In the genomic region with DNA sequence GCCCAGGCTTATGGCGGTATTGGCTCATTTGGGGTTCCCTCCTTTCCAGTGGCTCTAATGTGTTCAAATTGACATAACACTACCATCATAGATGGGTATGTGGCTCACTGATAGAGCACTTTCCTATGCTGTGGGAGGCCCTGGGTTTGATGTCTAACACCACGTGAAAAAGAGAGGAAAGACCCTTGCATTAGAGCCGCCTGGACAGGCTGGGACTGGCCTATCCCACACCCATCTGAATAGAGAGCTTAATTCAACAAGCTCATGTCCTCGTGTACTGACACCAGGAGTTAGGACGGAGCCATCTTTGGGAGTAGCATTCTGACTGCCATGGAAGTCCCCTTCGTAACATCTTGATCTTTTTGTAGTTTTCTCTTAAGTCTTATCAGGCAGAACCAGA, we compare ENCODE assay signal across 20 mouse cellular contexts. TPM values are rescaled to one million over a fixed set of nuclear protein-coding genes. Genes with fewer than 3 reads are reported as not detected.
DNase-seq lines count a peak whose midpoint lies in the region; ATAC-seq lines count a peak whose summit lies in the region.
"Had no signal": no experiment of that assay in that cellular context is flagged by ENCODE, and none has a peak within 500 bp of the region (broad histone marks: within the 10 kb centered on the region; RNA-seq: fewer than 3 reads in every experiment).

No protein-coding gene starts in this region.

- H3K9me3 ChIP-seq in heart, embryonic 11.5 days (replicated peaks; ENCODE audit: control insufficient read depth, low read length): no peaks in the 10 kb centered on the region
- H3K9me3 ChIP-seq in kidney, embryonic 14.5 days (ENCODE audit: control insufficient read depth, low read length): no peaks in the 10 kb centered on the region
- H3K9me3 ChIP-seq in midbrain, embryonic 14.5 days (ENCODE audit: control insufficient read depth, low read length): no peaks in the 10 kb centered on the region
- H3K9me3 ChIP-seq in midbrain, embryonic 11.5 days (ENCODE audit: control insufficient read depth, low read length): peaks cover 5% of the 10 kb centered on the region; the same call in 1 of the 2 replicates
- peaks cover 5% of the 10 kb centered on the region; the same call in 1 of the 2 replicates for H3K9me3 ChIP-seq in intestine, embryonic 16.5 days (ENCODE audit: control insufficient read depth, low read length)

- intact Hi-C loops in heart, postnatal 14 days (cut with DNase I): no loop called here
- intact Hi-C loops in left cerebral cortex, postnatal 36 days (cut with DNase I): no loop called here

- DNase-seq in heart, postnatal 14 days: no peak
- DNase-seq in kidney, postnatal 10 days: no peak
- DNase-seq in midbrain, embryonic 14.5 days: no peak
- no peak for DNase-seq in midbrain, embryonic 11.5 days (ENCODE audit: low spot score, missing footprints)
- no peak for DNase-seq in left cerebral cortex, postnatal 36 days (ENCODE audit: low spot score in 2 of 2)
- DNase-seq: B cell, adult 2 months; cerebellum, postnatal 14 days; gastrocnemius, postnatal 25 days; kidney, adult 9 months; layer of hippocampus, adult 9-11 months; lung, postnatal 4 days; right cerebral cortex, postnatal 4 days; thymus, postnatal 14 days had no signal

- 73% methylated on average over 6 of the region's 6 CpGs for WGBS in heart, embryonic 11.5 days (ENCODE audit: insufficient replicate concordance)
- WGBS in kidney, embryonic 14.5 days: 91% methylated on average over 6 of the region's 6 CpGs
- 82% methylated on average over 6 of the region's 6 CpGs for whole genome bisulfite sequencing in midbrain, embryonic 14.5 days
- 88% methylated on average over 6 of the region's 6 CpGs for WGBS in midbrain, embryonic 11.5 days
- 90% methylated on average over 6 of the region's 6 CpGs for WGBS in intestine, embryonic 16.5 days

- no peaks in the 10 kb centered on the region for H3K36me3 ChIP-seq in heart, embryonic 11.5 days (ENCODE audit: control insufficient read depth, insufficient read depth, low read length)
- no peaks in the 10 kb centered on the region for H3K36me3 ChIP-seq in kidney, embryonic 14.5 days (ENCODE audit: control insufficient read depth, insufficient read depth, low read length)
- H3K36me3 ChIP-seq in midbrain, embryonic 14.5 days (ENCODE audit: control insufficient read depth, insufficient read depth, low read length): 0 out of 2 replicates have a peak, but pooled peaks cover 7% of the 10 kb centered on the region
- H3K36me3 ChIP-seq in midbrain, embryonic 11.5 days (ENCODE audit: control insufficient read depth, insufficient read depth, low read length): no peaks in the 10 kb centered on the region
- no peaks in the 10 kb centered on the region; the same call in 1 of the 2 replicates for H3K36me3 ChIP-seq in intestine, embryonic 16.5 days (ENCODE audit: control insufficient read depth, insufficient read depth, low read length)

- H3K4me3 ChIP-seq in heart, embryonic 11.5 days (ENCODE audit: low read depth, low read length): no peak overlapping the region
- no peak overlapping the region for H3K4me3 ChIP-seq in kidney, embryonic 14.5 days (ENCODE audit: low read length)
- H3K4me3 ChIP-seq in midbrain, embryonic 14.5 days (replicated peaks; ENCODE audit: low read depth, low read length): no peak overlapping the region
- no peak overlapping the region for H3K4me3 ChIP-seq in midbrain, embryonic 11.5 days (ENCODE audit: low read depth, low read length)
- H3K4me3 ChIP-seq in intestine, embryonic 16.5 days (ENCODE audit: low read length): no peak overlapping the region
- H3K4me3 ChIP-seq: forebrain, embryonic 10.5 days; midbrain, embryonic 12.5 days had no signal

- H3K4me2 ChIP-seq in heart, embryonic 11.5 days: no peak overlapping the region
- no peak overlapping the region for H3K4me2 ChIP-seq in kidney, embryonic 14.5 days (replicated peaks; ENCODE audit: low read depth, low read length)
- H3K4me2 ChIP-seq in midbrain, embryonic 14.5 days (ENCODE audit: low read length): no peak overlapping the region
- no peak overlapping the region for H3K4me2 ChIP-seq in midbrain, embryonic 11.5 days
- no peak overlapping the region for H3K4me2 ChIP-seq in intestine, embryonic 16.5 days (ENCODE audit: low read depth, low read length)
- H3K4me2 ChIP-seq: midbrain, embryonic 12.5 days had no signal

- peak overlapping the region; percentile 95; the same call in 1 of the 2 replicates for H3K27ac ChIP-seq in heart, embryonic 11.5 days (ENCODE audit: low read depth, low read length)
- peak overlapping the region; percentile 74; the same call in 1 of the 2 replicates for H3K27ac ChIP-seq in kidney, embryonic 14.5 days (ENCODE audit: low read depth, low read length)
- H3K27ac ChIP-seq in midbrain, embryonic 14.5 days (replicated peaks; ENCODE audit: low read depth, low read length): 0 out of 2 replicates have a peak overlapping the region, but pooled peaks have one; percentile 61
- no peak overlapping the region for H3K27ac ChIP-seq in midbrain, embryonic 11.5 days (ENCODE audit: low read depth, low read length)
- H3K27ac ChIP-seq in intestine, embryonic 16.5 days (ENCODE audit: low read length): peak overlapping the region; percentile 90
- H3K27ac ChIP-seq: liver, embryonic 14.5 days had no signal

- H3K27me3 ChIP-seq in heart, embryonic 11.5 days (ENCODE audit: control insufficient read depth, insufficient read depth, low read length): no peaks in the 10 kb centered on the region
- H3K27me3 ChIP-seq in kidney, embryonic 14.5 days (ENCODE audit: control insufficient read depth, insufficient read depth, low read length): no peaks in the 10 kb centered on the region
- no peaks in the 10 kb centered on the region for H3K27me3 ChIP-seq in midbrain, embryonic 14.5 days (ENCODE audit: control insufficient read depth, insufficient read depth, low read length)
- no peaks in the 10 kb centered on the region for H3K27me3 ChIP-seq in midbrain, embryonic 11.5 days (ENCODE audit: control insufficient read depth, insufficient read depth, low read length)
- H3K27me3 ChIP-seq in intestine, embryonic 16.5 days (replicated peaks; ENCODE audit: control insufficient read depth, insufficient read depth, low read length): no peaks in the 10 kb centered on the region
- H3K27me3 ChIP-seq: midbrain, embryonic 12.5 days; Patski had no signal

- H3K4me1 ChIP-seq in heart, embryonic 11.5 days (ENCODE audit: control insufficient read depth, insufficient read depth, low read length): peaks cover 46% of the 10 kb centered on the region
- peaks cover 35% of the 10 kb centered on the region for H3K4me1 ChIP-seq in kidney, embryonic 14.5 days (ENCODE audit: control insufficient read depth, insufficient read depth, low read length)
- peaks cover 34% of the 10 kb centered on the region for H3K4me1 ChIP-seq in midbrain, embryonic 14.5 days (ENCODE audit: control insufficient read depth, insufficient read depth, low read length)
- no peaks in the 10 kb centered on the region for H3K4me1 ChIP-seq in midbrain, embryonic 11.5 days (ENCODE audit: control insufficient read depth, insufficient read depth, low read length)
- peaks cover 39% of the 10 kb centered on the region for H3K4me1 ChIP-seq in intestine, embryonic 16.5 days (ENCODE audit: control insufficient read depth, insufficient read depth, low read length)

- H3K9ac ChIP-seq in heart, embryonic 11.5 days (ENCODE audit: low read depth, low read length): no peak overlapping the region
- H3K9ac ChIP-seq in kidney, embryonic 14.5 days (ENCODE audit: low read depth, low read length): no peak overlapping the region
- no peak overlapping the region for H3K9ac ChIP-seq in midbrain, embryonic 14.5 days (replicated peaks; ENCODE audit: low read length)
- H3K9ac ChIP-seq in midbrain, embryonic 11.5 days (ENCODE audit: low read length): no peak overlapping the region
- no peak overlapping the region for H3K9ac ChIP-seq in intestine, embryonic 16.5 days (ENCODE audit: low read depth, low read length)
- H3K9ac ChIP-seq: liver, embryonic 14.5 days; midbrain, embryonic 12.5 days had no signal

- no peak for ATAC-seq in heart, embryonic 11.5 days (replicated peaks; ENCODE audit: insufficient number of reproducible peaks, low FRiP score, low TSS enrichment)
- ATAC-seq in kidney, embryonic 14.5 days (ENCODE audit: low FRiP score, low TSS enrichment): no peak
- no peak for ATAC-seq in midbrain, embryonic 14.5 days (ENCODE audit: low FRiP score, low TSS enrichment)
- no peak for ATAC-seq in midbrain, embryonic 11.5 days (ENCODE audit: low FRiP score)
- ATAC-seq in intestine, embryonic 16.5 days: no peak

RNA-seq across cellular contexts. Expression of gene Zfp618, which starts 32.2 kb away (rescaled TPM):
- 11.6 and 12.3 TPM in 2 replicates for polyA plus RNA-seq in heart, embryonic 11.5 days (2014; fragmentation: Nextera tagmentation; extraction: Ambion mirVana)
- total RNA-seq in heart, postnatal 14 days (2021): 1 to 10 TPM; 1.6 to 1.8 TPM
- 31.5 and 41.1 TPM in 2 replicates for polyA plus RNA-seq in kidney, embryonic 14.5 days (2014; fragmentation: Nextera tagmentation; extraction: Ambion mirVana)
- polyA plus RNA-seq in midbrain, embryonic 14.5 days (2014; fragmentation: Nextera tagmentation; extraction: Ambion mirVana): 29.5 and 39.8 TPM in 2 replicates
- polyA plus RNA-seq in midbrain, embryonic 11.5 days (2014; fragmentation: Nextera tagmentation; extraction: Ambion mirVana): 23.6 and 27.7 TPM in 2 replicates
- polyA plus RNA-seq in intestine, embryonic 16.5 days (2015; fragmentation: Nextera tagmentation; extraction: Ambion mirVana): 15.0 and 15.3 TPM in 2 replicates
- 1 to 10 TPM; 4.6 to 7.0 TPM for total RNA-seq in left cerebral cortex, postnatal 36 days (2021)
